ENCODE assay signal across 19 mouse cellular contexts in genomic region chr3:89818605-89819004, GRCm38 (mm10). TPM values are rescaled to one million over a fixed set of nuclear protein-coding genes. Genes with fewer than 3 reads are reported as not detected.
DNase-seq lines count a peak whose midpoint lies in the region; ATAC-seq and TF ChIP-seq lines count a peak whose summit lies in the region.
"Had no signal": no experiment of that assay in that cellular context is flagged by ENCODE, and none has a peak within 500 bp of the region (broad histone marks: within the 10 kb centered on the region; RNA-seq: fewer than 3 reads in every experiment).

No protein-coding gene starts in this region.

- H3K9ac ChIP-seq in liver, postnatal 0 days (replicated peaks): no peak overlapping the region
- no peak overlapping the region for H3K9ac ChIP-seq in liver, embryonic 11.5 days (ENCODE audit: low read depth, low read length)
- H3K9ac ChIP-seq in midbrain, embryonic 11.5 days (ENCODE audit: low read length): no peak overlapping the region
- H3K9ac ChIP-seq in midbrain, postnatal 0 days (replicated peaks; ENCODE audit: low read length, poor library complexity, severe bottlenecking): no peak overlapping the region
- H3K9ac ChIP-seq: embryonic facial prominence, embryonic 12.5 days; forebrain, embryonic 13.5 days; forebrain, embryonic 15.5 days; forebrain, postnatal 0 days had no signal

- WGBS in liver, postnatal 0 days (ENCODE audit: insufficient replicate concordance): 61% methylated on average over 3 of the region's 3 CpGs
- WGBS in liver, embryonic 11.5 days: 76% methylated on average over 3 of the region's 3 CpGs
- 83% methylated on average over 3 of the region's 3 CpGs for WGBS in midbrain, embryonic 11.5 days
- 63% methylated on average over 3 of the region's 3 CpGs for WGBS in midbrain, postnatal 0 days

- ATAC-seq in liver, postnatal 0 days: peak; percentile 27; the same call in 1 of the 2 replicates
- ATAC-seq in liver, embryonic 11.5 days (replicated peaks; ENCODE audit: low FRiP score): no peak
- no peak for ATAC-seq in midbrain, embryonic 11.5 days (ENCODE audit: low FRiP score)
- ATAC-seq in midbrain, postnatal 0 days (ENCODE audit: low FRiP score): no peak
- ATAC-seq: forebrain, embryonic 13.5 days; forebrain, embryonic 15.5 days; forebrain, postnatal 0 days had no signal

- DNase-seq in liver, postnatal 0 days: no peak
- no peak for DNase-seq in liver, embryonic 11.5 days (ENCODE audit: low spot score)
- peak; percentile 44 for DNase-seq in midbrain, embryonic 11.5 days (ENCODE audit: low spot score, missing footprints)
- no peak for DNase-seq in midbrain, postnatal 0 days (ENCODE audit: low spot score)
- DNase-seq in adipocyte (ENCODE audit: low spot score): no peak
- DNase-seq: adrenal gland, adult 8-10 months; adrenal gland, postnatal 14 days; adrenal gland, postnatal 36 days; cerebellum, adult 11-12 months; cerebellum, adult 2 months; cerebellum, adult 9-10 months; cerebellum, postnatal 10 days; cerebellum, postnatal 25 days; forebrain, postnatal 0 days had no signal

- no peaks in the 10 kb centered on the region for H3K4me1 ChIP-seq in liver, postnatal 0 days (ENCODE audit: insufficient read depth)
- H3K4me1 ChIP-seq in liver, embryonic 11.5 days (replicated peaks; ENCODE audit: control insufficient read depth, insufficient read depth, low read length): peaks cover 12% of the 10 kb centered on the region
- H3K4me1 ChIP-seq in midbrain, embryonic 11.5 days (ENCODE audit: control insufficient read depth, insufficient read depth, low read length): no peaks in the 10 kb centered on the region
- H3K4me1 ChIP-seq in midbrain, postnatal 0 days (ENCODE audit: insufficient read depth, low read length): no peaks in the 10 kb centered on the region
- H3K4me1 ChIP-seq: embryonic facial prominence, embryonic 10.5 days; embryonic facial prominence, embryonic 12.5 days; forebrain, embryonic 13.5 days; forebrain, embryonic 15.5 days had no signal

- no peaks in the 10 kb centered on the region for H3K36me3 ChIP-seq in liver, postnatal 0 days (replicated peaks; ENCODE audit: insufficient read depth, low read length)
- H3K36me3 ChIP-seq in liver, embryonic 11.5 days (ENCODE audit: control insufficient read depth, insufficient read depth, low read length): no peaks in the 10 kb centered on the region
- H3K36me3 ChIP-seq in midbrain, embryonic 11.5 days (ENCODE audit: control insufficient read depth, insufficient read depth, low read length): no peaks in the 10 kb centered on the region
- no peaks in the 10 kb centered on the region for H3K36me3 ChIP-seq in midbrain, postnatal 0 days (ENCODE audit: insufficient read depth, low read length)
- H3K36me3 ChIP-seq: embryonic facial prominence, embryonic 10.5 days; embryonic facial prominence, embryonic 12.5 days; forebrain, embryonic 15.5 days had no signal

- H3K4me2 ChIP-seq in liver, postnatal 0 days (ENCODE audit: low read depth, low read length): no peak overlapping the region
- no peak overlapping the region for H3K4me2 ChIP-seq in liver, embryonic 11.5 days
- H3K4me2 ChIP-seq in midbrain, embryonic 11.5 days: no peak overlapping the region
- no peak overlapping the region for H3K4me2 ChIP-seq in midbrain, postnatal 0 days (ENCODE audit: low read depth, low read length, poor library complexity, severe bottlenecking)
- H3K4me2 ChIP-seq: embryonic facial prominence, embryonic 12.5 days; forebrain, embryonic 13.5 days; forebrain, embryonic 15.5 days had no signal

- H3K9me3 ChIP-seq in liver, postnatal 0 days (ENCODE audit: low read length): no peaks in the 10 kb centered on the region
- no peaks in the 10 kb centered on the region for H3K9me3 ChIP-seq in liver, embryonic 11.5 days (ENCODE audit: control insufficient read depth, low read length)
- H3K9me3 ChIP-seq in midbrain, embryonic 11.5 days (ENCODE audit: control insufficient read depth, low read length): no peaks in the 10 kb centered on the region
- no peaks in the 10 kb centered on the region for H3K9me3 ChIP-seq in midbrain, postnatal 0 days (ENCODE audit: low read length)
- H3K9me3 ChIP-seq: embryonic facial prominence, embryonic 10.5 days; embryonic facial prominence, embryonic 12.5 days; forebrain, embryonic 13.5 days; forebrain, embryonic 15.5 days had no signal

- peak overlapping the region; percentile 16; the same call in 1 of the 2 replicates for H3K27ac ChIP-seq in liver, postnatal 0 days (ENCODE audit: low read depth)
- H3K27ac ChIP-seq in liver, embryonic 11.5 days (ENCODE audit: low read depth, low read length): no peak overlapping the region
- H3K27ac ChIP-seq in midbrain, embryonic 11.5 days (ENCODE audit: low read depth, low read length): no peak overlapping the region
- H3K27ac ChIP-seq in midbrain, postnatal 0 days (ENCODE audit: low read depth, low read length): no peak overlapping the region
- H3K27ac ChIP-seq: embryonic facial prominence, embryonic 10.5 days; embryonic facial prominence, embryonic 12.5 days; forebrain, embryonic 13.5 days; forebrain, embryonic 15.5 days had no signal

- H3K27me3 ChIP-seq in liver, postnatal 0 days (ENCODE audit: insufficient read depth, low read length): 0 out of 2 replicates have a peak, but pooled peaks cover 3% of the 10 kb centered on the region
- no peaks in the 10 kb centered on the region for H3K27me3 ChIP-seq in liver, embryonic 11.5 days (replicated peaks; ENCODE audit: control insufficient read depth, insufficient read depth, low read length)
- no peaks in the 10 kb centered on the region for H3K27me3 ChIP-seq in midbrain, embryonic 11.5 days (ENCODE audit: control insufficient read depth, insufficient read depth, low read length)
- 0 out of 2 replicates have a peak, but pooled peaks cover 3% of the 10 kb centered on the region for H3K27me3 ChIP-seq in midbrain, postnatal 0 days (ENCODE audit: insufficient read depth, low read length)
- H3K27me3 ChIP-seq: embryonic facial prominence, embryonic 12.5 days; forebrain, embryonic 13.5 days; forebrain, embryonic 15.5 days had no signal

- TF ChIP-seq CTCF in liver, postnatal 0 days (IDR thresholded peaks at IDR 0.05; ENCODE audit: low read depth): no peak
- TF ChIP-seq CTCF in midbrain, postnatal 0 days (IDR thresholded peaks at IDR 0.05): no peak

- TF ChIP-seq EP300 in liver, postnatal 0 days (IDR thresholded peaks at IDR 0.05; ENCODE audit: low read depth): no peak; the same call in 1 of the 2 replicates

- no peak overlapping the region for H3K4me3 ChIP-seq in liver, postnatal 0 days (ENCODE audit: low read depth, low read length)
- H3K4me3 ChIP-seq in liver, embryonic 11.5 days (ENCODE audit: low read depth, low read length): no peak overlapping the region
- no peak overlapping the region for H3K4me3 ChIP-seq in midbrain, embryonic 11.5 days (ENCODE audit: low read depth, low read length)
- H3K4me3 ChIP-seq in midbrain, postnatal 0 days (ENCODE audit: low read depth, low read length): no peak overlapping the region
- H3K4me3 ChIP-seq: embryonic facial prominence, embryonic 10.5 days; embryonic facial prominence, embryonic 12.5 days; forebrain, embryonic 13.5 days; forebrain, embryonic 15.5 days had no signal

RNA-seq across cellular contexts. Expression of gene She, which starts 12.6 kb away (rescaled TPM):
- 0.92 and 1.00 TPM in 2 replicates for polyA plus RNA-seq in liver, postnatal 0 days (2015; fragmentation: Nextera tagmentation; extraction: Ambion mirVana)
- polyA plus RNA-seq in liver, embryonic 11.5 days (2014; fragmentation: Nextera tagmentation; extraction: Ambion mirVana): 3.2 and 3.9 TPM in 2 replicates
- 2.0 and 2.3 TPM in 2 replicates for polyA plus RNA-seq in midbrain, embryonic 11.5 days (2014; fragmentation: Nextera tagmentation; extraction: Ambion mirVana)
- total RNA-seq in midbrain, postnatal 0 days (2014; rRNA removed): 1.8 and 2.7 TPM in 2 replicates
- 0.91 and 1.0 TPM in 2 replicates for polyA plus RNA-seq in midbrain, postnatal 0 days (2015; fragmentation: Nextera tagmentation; extraction: Ambion mirVana)
- polyA plus RNA-seq: C2C12 had no signal

RNA-seq across cellular contexts. Expression of gene Ube2q1, which starts 45.2 kb away (rescaled TPM):
- 4.9 and 5.7 TPM in 2 replicates for polyA plus RNA-seq in liver, postnatal 0 days (2015; fragmentation: Nextera tagmentation; extraction: Ambion mirVana)
- 15.0 and 15.7 TPM in 2 replicates for polyA plus RNA-seq in liver, embryonic 11.5 days (2014; fragmentation: Nextera tagmentation; extraction: Ambion mirVana)
- 20.4 and 22.7 TPM in 2 replicates for polyA plus RNA-seq in midbrain, embryonic 11.5 days (2014; fragmentation: Nextera tagmentation; extraction: Ambion mirVana)
- total RNA-seq in midbrain, postnatal 0 days (2014; rRNA removed): 59.1 and 62.2 TPM in 2 replicates
- 8.9 and 9.4 TPM in 2 replicates for polyA plus RNA-seq in midbrain, postnatal 0 days (2015; fragmentation: Nextera tagmentation; extraction: Ambion mirVana)

RNA-seq across cellular contexts. Expression of gene Chrnb2, which starts 54.2 kb away (rescaled TPM):
- 0.18 and 0.27 TPM in 2 replicates for polyA plus RNA-seq in liver, postnatal 0 days (2015; fragmentation: Nextera tagmentation; extraction: Ambion mirVana)
- 0.34 and 0.36 TPM in 2 replicates for polyA plus RNA-seq in liver, embryonic 11.5 days (2014; fragmentation: Nextera tagmentation; extraction: Ambion mirVana)
- 13.5 and 13.6 TPM in 2 replicates for polyA plus RNA-seq in midbrain, embryonic 11.5 days (2014; fragmentation: Nextera tagmentation; extraction: Ambion mirVana)
- 47.3 and 53.6 TPM in 2 replicates for total RNA-seq in midbrain, postnatal 0 days (2014; rRNA removed)
- 20.5 and 20.9 TPM in 2 replicates for polyA plus RNA-seq in midbrain, postnatal 0 days (2015; fragmentation: Nextera tagmentation; extraction: Ambion mirVana)

Comparison
In these comparisons a context has a peak if more than half of its experiments do, and no peak if none do; other contexts are left out.
1. RNA of gene Chrnb2, which starts 54.2 kb away (polyA plus RNA-seq): 20.5 to 20.9 TPM in midbrain, postnatal 0 days and 13.5 to 13.6 TPM in midbrain, embryonic 11.5 days; 0.34 to 0.36 TPM in liver, embryonic 11.5 days and 0.18 to 0.27 TPM in liver, postnatal 0 days; every median in the first group is over 10 times any median in the second.